Mouse (Mus musculus) bone marrow macrophage, adult 2 months (primary cell): ENCODE results near the gene S100z.

Source experiments
- CTCF ChIP-seq: IDR thresholded peaks from 2 replicates; pipeline ENCODE4 v1.5.1; 2012; ENCODE audit warnings: low read depth, mild to moderate bottlenecking, low read length, moderate library complexity
- POLR2A ChIP-seq: IDR thresholded peaks from 2 replicates; pipeline ENCODE4 v1.6.1; 2012; ENCODE audit warnings: mild to moderate bottlenecking, low read depth, low read length, borderline replicate concordance

- TF ChIP-seq POLR2A (no peak), CTCF (no peak)
These were observed 4.2 kb downstream of the S100z start for GRCm38 (mm10) chr13:95474294-95474693.
